Mouse (Mus musculus) mature B cell (primary cell): ENCODE data around the gene Mef2c.

Source experiments
- in situ Hi-C: fragments of 300-500 bp; cut with MboI; formaldehyde crosslinking; loops from 2 replicates; pipeline ENCODE4 v1.14.3; 2019

Mef2c gene

GRCm38 (mm10) chr13:83660722-83661121 is 156.9 kb downstream of the Mef2c start:
- in situ Hi-C loops, result loop anchor here (25.0 kb wide), 2 partner anchors 1173 to 1723 kb away; no protein-coding TSS in a partner anchor

- in situ Hi-C loops, result loop anchor here (25.0 kb wide), 2 partner anchors 1174 to 1724 kb away; no protein-coding TSS in a partner anchor
These were observed 157.3 kb downstream of the Mef2c start for GRCm38 (mm10) chr13:83661166-83661565.

- in situ Hi-C loops, result loop anchor here (25.0 kb wide), 2 partner anchors 1175 to 1725 kb away; no protein-coding TSS in a partner anchor
These were observed 158.3 kb downstream of the Mef2c start for GRCm38 (mm10) chr13:83662089-83662551.

GRCm38 (mm10) chr13:83666179-83666578 is 162.3 kb downstream of the Mef2c start:
- in situ Hi-C loops, result loop anchor here (25.0 kb wide), 2 partner anchors 1179 to 1729 kb away; no protein-coding TSS in a partner anchor

GRCm38 (mm10) chr13:83667051-83667450 is 163.2 kb downstream of the Mef2c start:
- in situ Hi-C loops, result loop anchor here (25.0 kb wide), 2 partner anchors 1180 to 1730 kb away; no protein-coding TSS in a partner anchor

- in situ Hi-C loops, result no loop called here
These were observed 203.8 kb downstream of the Mef2c start for GRCm38 (mm10) chr13:83707611-83708010.

- in situ Hi-C loops, result no loop called here
These were observed 209.0 kb downstream of the Mef2c start for GRCm38 (mm10) chr13:83712778-83713380.

GRCm38 (mm10) chr13:83713661-83714291 is 209.9 kb downstream of the Mef2c start:
- in situ Hi-C loops, result no loop called here

GRCm38 (mm10) chr13:83714466-83715307 is 210.9 kb downstream of the Mef2c start:
- in situ Hi-C loops, result no loop called here

- in situ Hi-C loops, result no loop called here
These were observed 211.5 kb downstream of the Mef2c start for GRCm38 (mm10) chr13:83715308-83715785.

- in situ Hi-C loops, result no loop called here
These were observed 212.3 kb downstream of the Mef2c start for GRCm38 (mm10) chr13:83715971-83716615.
